Mouse (Mus musculus) cerebellum, postnatal 14 days (tissue): ENCODE data around the gene Trpm4.
"Not testable (repeated sequence)": the region's sequence is repeated elsewhere in the genome, so short reads cannot be mapped to it uniquely, and the experiment has no call there.

Source experiments
- DNase-seq, 2 experiments: peaks; one replicate each; pipeline ENCODE4 v3.0.0; 2021; ENCODE audit warnings: mixed read lengths in 2 of 2

The Trpm4 gene

GRCm38 (mm10) chr7:45333431-45333982, at the start of gene Trpm4:
TSS of gene Trpm4 (minus strand) at chr7:45333780.
- peak; percentile 74 to 76 for DNase-seq

- no peak for DNase-seq
Measured at GRCm38 (mm10) chr7:45376057-45376456, 42.5 kb upstream of the Trpm4 start.

GRCm38 (mm10) chr7:45374620-45375019, 41.0 kb upstream of the Trpm4 start:
- DNase-seq: no peak

GRCm38 (mm10) chr7:45372371-45372770, 38.8 kb upstream of the Trpm4 start:
- no peak for DNase-seq

GRCm38 (mm10) chr7:45370475-45371311, 37.1 kb upstream of the Trpm4 start, which contains the start of gene Lin7b:
TSS of gene Lin7b (minus strand) at chr7:45370583.
- DNase-seq: peak; percentile 90

- peak in 1 of 2 experiments; percentile 49 for DNase-seq
Measured at GRCm38 (mm10) chr7:45369836-45370474, 36.4 kb upstream of the Trpm4 start.

- DNase-seq: no peak
Measured at GRCm38 (mm10) chr7:45369022-45369745, 35.6 kb upstream of the Trpm4 start.

GRCm38 (mm10) chr7:45368178-45368577, 34.6 kb upstream of the Trpm4 start:
- peak in 1 of 2 experiments; percentile 40 for DNase-seq

GRCm38 (mm10) chr7:45367020-45367880, 33.7 kb upstream of the Trpm4 start:
- peak; percentile 99 for DNase-seq

GRCm38 (mm10) chr7:45366652-45367019, 33.1 kb upstream of the Trpm4 start, which contains the start of gene Ppfia3:
TSS of gene Ppfia3 (minus strand) at chr7:45367019.
- no peak for DNase-seq

GRCm38 (mm10) chr7:45365742-45366651, 32.4 kb upstream of the Trpm4 start:
- DNase-seq: peak; percentile 80 to 81

GRCm38 (mm10) chr7:45363983-45364382, 30.4 kb upstream of the Trpm4 start:
- DNase-seq: peak in 1 of 2 experiments; percentile 38

- DNase-seq: peak; percentile 74 to 75
Measured at GRCm38 (mm10) chr7:45362801-45363200, 29.2 kb upstream of the Trpm4 start.

GRCm38 (mm10) chr7:45361243-45361804, 27.7 kb upstream of the Trpm4 start:
- DNase-seq: peak; percentile 89

- DNase-seq: no peak
Measured at GRCm38 (mm10) chr7:45360404-45361125, 27.0 kb upstream of the Trpm4 start.

GRCm38 (mm10) chr7:45359081-45359480, 25.5 kb upstream of the Trpm4 start:
- not testable (repeated sequence) for DNase-seq

GRCm38 (mm10) chr7:45356087-45356486, 22.5 kb upstream of the Trpm4 start:
- no peak for DNase-seq

GRCm38 (mm10) chr7:45355318-45356020, 21.9 kb upstream of the Trpm4 start:
- no peak for DNase-seq

- no peak for DNase-seq
Measured at GRCm38 (mm10) chr7:45353041-45353440, 19.5 kb upstream of the Trpm4 start.
